Mouse (Mus musculus): ENCODE results near the gene Osbpl3.

Osbpl3 gene

DNA sequence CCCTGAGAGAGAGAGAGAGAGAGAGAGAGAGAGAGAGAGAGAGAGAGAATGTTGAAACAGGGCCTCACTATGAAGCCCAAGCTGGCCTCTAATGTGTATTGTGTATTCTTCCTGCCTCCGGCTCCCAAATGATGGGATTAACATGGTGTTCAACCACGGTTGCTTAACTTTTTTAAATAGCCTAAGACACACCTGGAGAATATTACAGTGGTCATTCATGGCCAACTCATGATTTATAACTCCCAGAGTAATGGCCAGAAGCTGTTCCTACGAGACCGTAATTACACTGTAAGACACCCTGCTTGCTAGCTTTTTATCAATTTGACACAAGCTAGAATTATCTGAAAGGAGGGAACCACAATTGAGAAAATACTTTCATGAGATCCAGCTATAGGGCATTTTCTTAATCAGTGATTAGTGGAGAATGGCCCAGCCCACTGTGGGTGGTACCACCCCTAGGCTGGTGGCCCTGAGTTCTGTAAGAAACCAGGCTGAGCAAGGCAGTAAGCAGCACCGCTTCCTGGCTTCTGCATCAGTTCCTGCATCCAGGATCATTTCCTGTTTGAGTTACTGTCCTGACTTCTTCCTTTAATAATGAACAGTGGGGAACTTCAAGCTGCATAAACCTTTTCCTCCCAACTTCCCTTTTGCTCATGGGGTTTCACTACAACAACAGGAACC, 115.6 kb downstream of the Osbpl3 start:
- no peak for DNase-seq (ENCODE audit: low read depth in 1 of 2, low spot score in 2 of 2)

DNA sequence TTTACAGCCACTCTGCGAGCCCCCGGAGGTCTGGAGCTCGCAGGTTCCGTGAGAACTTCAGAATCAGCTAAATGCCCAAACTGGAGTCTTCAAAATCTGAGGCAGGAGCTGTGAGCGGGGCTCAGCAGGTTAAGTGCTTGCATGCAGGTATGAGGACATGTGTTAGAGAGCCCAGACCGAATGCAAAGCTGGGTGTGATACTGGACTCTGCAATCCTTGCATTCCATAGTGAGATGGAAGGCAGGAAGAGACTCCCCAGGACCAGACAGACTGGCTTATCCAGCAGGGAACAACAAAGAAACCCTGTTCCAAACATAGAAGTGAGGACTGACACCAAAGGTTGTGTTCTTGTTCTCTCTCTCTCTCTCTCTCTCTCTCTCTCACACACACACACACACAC, 118.6 kb downstream of the Osbpl3 start:
- no peak for DNase-seq (ENCODE audit: low read depth in 1 of 2, low spot score in 2 of 2)

DNA sequence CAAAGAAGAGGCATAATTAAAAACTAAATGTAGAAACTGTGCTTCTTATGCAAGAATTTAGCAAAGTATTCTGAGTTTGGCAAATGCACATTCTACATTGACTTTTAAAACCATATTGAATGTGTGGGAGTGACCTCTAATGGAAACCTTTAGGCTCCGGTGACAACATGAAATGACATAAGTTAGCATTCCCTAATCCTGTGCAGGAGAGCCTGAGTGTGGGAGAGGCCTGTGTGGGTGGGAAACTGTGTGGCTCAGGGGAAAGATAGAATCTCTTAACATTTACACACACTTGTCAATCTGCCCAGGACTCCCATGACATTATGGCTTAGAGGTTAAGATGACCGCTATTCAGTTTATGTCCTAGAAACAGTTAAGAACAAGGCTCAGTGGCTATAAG, 119.6 kb downstream of the Osbpl3 start:
- no peak for DNase-seq (ENCODE audit: low read depth in 1 of 2, low spot score in 2 of 2)

DNA sequence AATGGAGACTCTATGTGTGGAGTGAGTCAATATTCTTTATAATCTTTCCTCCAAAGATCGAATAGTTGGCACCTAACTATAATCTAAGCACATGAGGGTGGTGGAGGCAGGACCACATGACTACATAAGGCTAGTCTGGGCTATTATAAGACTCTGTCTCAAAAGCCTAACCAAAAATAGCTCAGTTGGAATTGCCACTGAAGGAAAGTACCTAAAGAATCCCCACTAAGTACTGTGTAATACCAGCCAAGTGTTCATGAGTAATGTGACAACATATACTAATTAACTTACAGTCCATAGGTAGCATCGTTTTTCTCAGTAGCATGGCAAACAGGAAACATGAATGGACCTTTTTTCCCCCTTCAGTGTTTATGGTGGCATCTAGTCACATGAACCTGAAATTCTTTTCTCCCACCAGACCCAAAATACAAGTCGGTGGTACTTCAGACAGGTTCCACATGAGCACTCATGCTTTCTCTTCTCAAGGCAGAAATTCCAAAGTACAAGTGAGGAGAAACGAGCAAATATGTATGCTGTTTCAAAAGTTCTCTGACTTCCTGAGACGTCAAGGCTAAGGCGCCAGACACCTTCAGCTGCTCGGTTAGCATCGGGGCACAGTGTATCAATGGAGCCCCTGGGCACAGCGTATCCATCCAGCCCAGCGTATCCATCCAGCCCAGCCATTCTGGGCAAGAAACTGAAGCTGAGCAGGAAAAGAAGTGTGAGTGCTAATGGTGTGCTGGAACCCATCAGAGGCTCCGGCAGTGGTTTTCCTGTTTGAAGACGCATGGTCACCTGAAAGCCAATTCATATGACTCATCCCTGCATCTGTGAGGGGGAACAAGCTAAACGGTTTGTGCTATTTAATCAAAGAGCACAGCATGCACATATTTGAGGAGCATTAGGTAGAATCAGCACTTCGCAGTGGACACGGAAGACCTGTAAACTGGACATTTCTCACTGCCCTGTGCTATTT, 120.9 kb downstream of the Osbpl3 start:
- DNase-seq (ENCODE audit: low read depth in 1 of 2, low spot score in 2 of 2), result no peak

DNA sequence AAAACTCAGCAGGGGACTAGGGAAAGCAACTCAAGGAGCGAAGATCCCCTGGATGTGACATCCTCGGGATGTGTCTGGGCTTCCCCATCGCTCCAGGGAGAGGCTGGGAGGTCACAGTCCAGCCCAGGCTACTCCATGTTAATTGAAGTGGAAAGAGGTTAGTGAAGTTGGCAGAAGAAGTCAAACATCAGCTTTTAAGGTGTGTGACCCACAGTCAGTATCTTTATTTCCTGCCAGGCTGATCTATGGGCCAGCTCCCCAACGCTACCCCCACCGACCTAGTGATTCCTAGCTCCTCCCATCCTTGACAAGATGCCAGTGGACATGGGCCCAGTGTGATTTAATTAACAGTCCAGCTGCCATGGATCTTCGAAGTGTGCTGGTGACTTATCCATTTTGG, 122.7 kb downstream of the Osbpl3 start:
- DNase-seq (ENCODE audit: low read depth in 1 of 2, low spot score in 2 of 2), result no peak

DNA sequence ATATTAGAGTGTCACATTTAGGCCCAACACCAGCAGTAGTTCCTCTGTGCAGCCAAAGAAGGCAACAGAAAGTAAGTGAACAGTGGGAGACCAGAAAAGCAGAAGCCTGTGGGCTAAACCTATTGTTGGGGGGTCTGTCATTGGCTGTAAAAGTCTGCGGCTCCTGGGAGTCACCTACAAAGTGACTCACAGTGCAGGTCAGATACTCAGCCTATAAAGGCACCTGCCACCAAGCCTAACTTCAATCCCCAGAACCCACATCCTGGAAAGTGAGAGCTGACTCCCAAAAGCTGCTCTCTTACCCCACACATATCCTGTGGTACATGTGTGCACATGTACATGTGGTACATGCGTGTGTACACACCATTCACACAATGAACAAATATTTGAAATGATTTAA, 124.5 kb downstream of the Osbpl3 start:
- DNase-seq (ENCODE audit: low read depth in 1 of 2, low spot score in 2 of 2), result no peak

DNA sequence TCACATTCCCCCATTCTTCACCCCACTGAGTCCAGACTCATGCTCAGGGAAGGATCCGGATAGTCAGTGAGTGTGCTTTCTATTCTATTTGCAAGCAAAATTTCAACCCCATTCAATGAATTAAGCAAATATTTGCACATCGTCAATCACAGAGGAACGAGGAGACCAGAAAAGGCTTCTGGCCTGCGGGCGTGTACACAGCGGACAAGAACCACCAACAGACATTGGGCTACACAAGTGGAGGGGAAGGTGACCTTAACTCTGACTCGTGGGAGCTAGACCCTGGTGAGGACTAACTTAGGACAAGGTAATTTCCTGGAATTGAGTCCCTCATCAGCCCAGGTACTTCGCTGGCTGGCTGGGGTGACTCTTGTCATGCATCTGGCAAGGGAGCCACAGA, 126.6 kb downstream of the Osbpl3 start:
- no peak for DNase-seq (ENCODE audit: low read depth in 1 of 2, low spot score in 2 of 2)

DNA sequence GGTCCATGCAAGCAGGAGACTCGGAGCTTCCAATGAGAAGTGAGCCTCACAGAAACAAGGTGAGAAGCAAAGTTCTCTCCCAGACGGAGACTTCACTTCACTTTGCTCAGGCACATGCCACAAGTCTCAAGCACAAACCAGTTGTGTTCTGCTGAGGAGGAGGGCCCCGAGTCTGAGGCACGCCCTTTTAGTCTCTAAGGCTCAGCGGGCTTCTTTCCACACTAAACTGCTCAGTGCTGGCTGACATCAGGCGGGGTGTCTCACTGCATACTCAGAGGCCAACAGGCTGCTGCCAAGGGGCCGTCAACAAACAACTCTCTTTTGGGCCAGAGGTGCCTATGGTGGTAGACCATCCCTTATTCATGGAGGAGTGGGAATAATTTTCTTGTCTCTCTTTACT, 127.1 kb downstream of the Osbpl3 start:
- no peak for DNase-seq (ENCODE audit: low read depth in 1 of 2, low spot score in 2 of 2)

DNA sequence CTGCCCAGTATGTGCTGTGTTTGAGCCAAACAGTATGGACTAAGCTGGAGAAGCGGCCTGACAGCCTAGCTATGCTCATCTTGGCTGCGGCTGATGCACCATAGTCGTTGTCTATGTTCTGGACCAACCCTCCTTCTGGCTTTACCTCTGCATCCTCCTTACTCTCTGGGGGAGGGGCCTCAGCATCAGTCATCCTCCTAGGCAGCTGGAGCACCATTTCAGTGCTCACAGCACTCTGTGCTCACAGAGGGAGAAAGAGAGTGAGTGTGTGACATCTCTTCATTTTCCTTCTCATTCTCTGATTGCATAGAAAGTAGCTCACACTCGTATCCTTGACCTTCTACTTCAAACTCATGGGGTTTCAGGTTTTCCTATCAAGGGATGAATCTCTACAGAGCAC, 129.8 kb downstream of the Osbpl3 start:
- DNase-seq (ENCODE audit: low read depth in 1 of 2, low spot score in 2 of 2), result no peak

DNA sequence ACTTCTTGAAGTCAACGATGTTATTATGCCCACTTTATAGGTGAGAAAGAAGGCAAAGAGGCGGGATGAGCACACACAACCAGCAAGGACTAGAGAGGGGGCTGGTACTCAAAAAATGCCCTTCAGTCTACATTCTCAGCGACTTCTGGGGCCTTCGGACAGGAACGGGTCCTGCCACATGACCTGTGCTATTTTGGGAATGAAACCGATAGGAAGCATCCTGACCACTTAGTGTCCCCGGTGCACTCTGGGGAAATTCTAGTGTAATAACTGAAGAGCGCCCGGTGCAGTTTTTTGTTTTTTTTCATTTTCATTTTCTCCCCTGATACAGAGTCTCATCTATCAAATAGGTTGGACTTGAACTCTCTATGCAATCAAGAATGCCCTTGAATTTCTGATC, 130.5 kb downstream of the Osbpl3 start:
- DNase-seq (ENCODE audit: low read depth in 1 of 2, low spot score in 2 of 2), result no peak

DNA sequence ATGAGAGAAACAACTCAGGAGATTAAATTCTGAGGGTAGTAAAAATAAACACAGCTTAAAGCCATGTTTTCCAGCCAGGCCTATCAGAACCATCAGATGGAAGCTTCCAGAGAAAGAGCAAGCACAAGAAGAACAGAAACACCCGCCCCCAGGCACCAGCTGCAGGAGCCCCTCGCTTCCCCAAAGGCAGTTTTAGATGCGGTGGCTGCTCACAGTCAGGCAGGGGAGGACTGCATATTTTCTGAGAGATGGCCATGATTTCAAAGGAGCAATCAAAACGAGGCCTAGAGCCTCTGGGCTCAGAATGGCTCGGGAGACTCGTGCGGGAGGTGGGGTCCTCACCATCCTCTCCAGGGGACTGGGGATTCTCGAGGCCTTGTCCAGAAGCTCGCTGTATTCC, 133.4 kb downstream of the Osbpl3 start:
- no peak for DNase-seq (ENCODE audit: low read depth in 1 of 2, low spot score in 2 of 2)

DNA sequence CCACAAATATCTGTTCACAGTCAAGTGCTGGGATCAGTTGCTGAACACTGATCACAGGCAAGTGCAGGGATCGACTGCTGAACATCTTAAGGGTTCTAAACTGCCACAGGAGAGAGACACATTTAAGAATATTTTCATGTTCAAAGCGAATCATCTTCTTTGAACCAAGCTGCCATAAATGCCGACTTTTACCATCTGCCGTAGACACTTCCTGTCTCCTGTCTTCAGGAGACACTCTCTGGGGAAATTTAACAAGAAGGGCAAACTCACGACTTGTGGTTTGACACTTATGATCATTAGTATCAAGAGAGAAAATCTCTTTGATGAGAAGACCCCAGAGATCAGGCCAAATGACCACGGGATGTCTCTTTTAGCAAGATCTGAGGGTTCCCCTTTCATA, 134.3 kb downstream of the Osbpl3 start:
- DNase-seq (ENCODE audit: low read depth in 1 of 2, low spot score in 2 of 2), result no peak

DNA sequence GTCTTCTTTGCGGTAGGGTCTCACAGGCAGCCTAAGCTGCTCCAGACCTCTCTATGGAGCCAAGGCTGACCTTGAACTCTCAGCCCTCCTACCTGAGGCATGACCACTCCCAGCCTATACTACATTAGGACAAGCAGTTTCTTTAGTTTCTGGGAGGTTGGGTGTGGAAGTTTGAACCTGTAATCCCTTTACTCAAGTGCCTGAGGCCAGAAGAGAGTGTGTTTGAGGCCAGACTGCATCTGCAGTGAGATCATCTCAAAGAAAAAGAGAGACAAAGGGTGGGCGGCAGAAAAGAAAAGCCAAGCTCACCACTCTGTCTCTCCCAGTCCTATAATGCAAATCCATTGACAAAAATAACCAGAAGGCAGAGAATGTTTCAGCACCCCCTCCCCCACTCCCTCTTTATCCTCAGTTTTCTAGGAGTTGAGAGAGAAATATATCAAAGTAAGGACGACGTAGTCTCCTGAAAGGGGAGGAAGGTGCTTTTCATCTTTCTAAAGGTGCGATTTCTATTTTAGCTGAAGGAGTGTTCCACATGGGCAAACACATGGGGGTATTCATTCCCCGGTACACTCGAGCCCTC, 137.3 kb downstream of the Osbpl3 start:
- DNase-seq (ENCODE audit: low read depth in 1 of 2, low spot score in 2 of 2), result no peak

DNA sequence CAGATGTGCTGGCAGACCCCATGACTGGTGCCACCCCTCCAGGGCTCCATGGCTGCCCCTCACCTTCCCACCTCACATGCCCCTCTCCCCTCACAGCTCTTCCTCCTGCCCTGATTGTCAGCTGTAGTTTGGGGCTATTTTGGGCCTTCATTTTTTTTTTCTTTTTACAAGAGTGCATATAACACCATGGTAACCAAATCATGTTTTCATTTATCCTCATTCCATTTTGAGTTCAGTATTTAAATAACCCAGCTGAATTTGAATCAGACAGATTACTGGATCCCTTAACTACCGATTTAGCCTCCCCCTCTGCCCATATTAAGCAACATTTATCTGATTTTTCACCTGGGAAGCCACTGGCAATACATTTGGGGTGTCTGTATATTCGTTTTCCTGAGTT, 137.9 kb downstream of the Osbpl3 start:
- no peak for DNase-seq (ENCODE audit: low read depth in 1 of 2, low spot score in 2 of 2)

DNA sequence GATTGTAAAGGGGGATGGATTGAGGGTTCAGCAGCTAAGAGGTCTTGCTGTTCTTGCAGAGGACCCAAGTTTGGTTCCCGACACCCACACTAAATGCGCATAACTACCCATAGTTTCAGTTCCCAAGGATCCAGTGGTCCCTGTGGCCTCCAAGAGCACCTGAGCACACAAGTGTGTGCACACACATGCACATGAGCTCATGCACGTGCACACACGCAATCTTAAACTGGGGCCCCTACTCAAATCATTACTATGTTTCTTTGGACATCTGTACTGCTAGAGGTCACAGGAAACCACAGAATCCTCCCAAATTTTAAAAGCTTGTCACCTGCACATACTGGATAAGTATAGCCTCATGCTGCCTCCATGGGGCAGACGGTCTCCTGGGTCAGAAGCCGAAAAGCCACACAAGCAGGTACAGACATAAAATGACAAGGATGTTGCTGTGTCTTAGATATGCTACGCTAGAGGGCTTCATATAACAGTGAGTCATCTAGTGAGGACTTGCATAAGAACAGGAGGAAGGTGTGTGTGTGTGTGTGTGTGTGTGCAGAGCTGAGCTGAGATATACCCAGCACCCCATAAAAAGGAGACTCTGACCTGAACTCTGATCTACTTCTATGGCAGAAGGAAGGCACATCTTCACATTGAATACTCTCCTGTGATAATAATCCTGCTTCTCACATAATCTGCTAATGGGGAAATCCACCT, 139.1 kb downstream of the Osbpl3 start:
- no peak for DNase-seq (ENCODE audit: low read depth in 1 of 2, low spot score in 2 of 2)

DNA sequence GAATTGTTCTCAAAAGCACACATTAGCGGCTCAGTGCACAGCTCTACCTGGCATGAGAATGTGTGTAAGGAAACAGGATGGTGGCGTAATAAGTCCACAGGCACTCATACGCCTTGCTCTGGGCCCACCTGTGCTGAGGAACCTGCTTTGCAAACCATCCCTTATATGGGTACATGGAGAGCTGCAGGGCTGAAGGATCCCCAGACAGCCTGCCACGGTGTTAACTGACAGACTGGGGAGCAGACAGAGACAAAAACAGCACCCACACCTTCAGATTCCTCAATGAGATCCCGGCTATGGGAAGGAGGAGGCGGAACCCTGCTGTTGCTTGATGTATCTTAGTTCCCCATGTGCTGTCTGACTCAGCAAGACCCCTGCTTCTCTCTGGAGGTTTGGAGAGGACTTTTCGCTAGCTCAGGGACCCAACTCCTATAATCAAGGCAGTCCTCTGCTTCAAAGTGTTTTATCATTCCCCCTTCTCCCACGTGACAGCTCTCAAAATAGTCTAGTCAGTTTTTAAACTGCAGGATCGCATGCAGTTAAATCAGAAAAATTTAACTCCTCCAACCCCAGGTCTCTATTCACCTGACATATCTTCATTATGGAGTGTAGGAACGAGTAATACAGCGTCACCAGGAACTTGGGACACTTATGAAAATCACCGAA, 141.5 kb downstream of the Osbpl3 start:
- DNase-seq (ENCODE audit: low read depth in 1 of 2, low spot score in 2 of 2), result no peak

DNA sequence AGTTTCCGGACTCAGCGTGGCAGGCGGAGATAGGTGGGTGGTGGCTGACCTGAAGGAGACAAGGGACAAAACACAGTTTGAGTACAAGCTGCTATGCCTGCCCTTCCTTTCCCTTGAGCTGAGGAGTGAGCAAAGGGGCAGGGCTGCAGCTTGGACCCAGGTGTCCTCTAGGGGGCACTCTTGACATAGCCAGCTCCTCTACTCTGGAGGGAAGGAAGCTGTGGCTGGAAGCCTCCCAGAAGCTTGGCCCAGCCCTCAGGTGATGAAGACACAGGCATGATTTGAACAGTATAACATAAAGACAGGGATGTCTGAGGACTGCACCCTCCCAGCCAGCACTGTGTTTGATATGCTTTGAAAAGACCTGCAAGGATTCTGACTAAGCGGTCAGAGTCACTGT, 143.4 kb downstream of the Osbpl3 start:
- peak in 1 of 2 experiments; percentile 37 for DNase-seq (ENCODE audit: low read depth in 1 of 2, low spot score in 2 of 2)

DNA sequence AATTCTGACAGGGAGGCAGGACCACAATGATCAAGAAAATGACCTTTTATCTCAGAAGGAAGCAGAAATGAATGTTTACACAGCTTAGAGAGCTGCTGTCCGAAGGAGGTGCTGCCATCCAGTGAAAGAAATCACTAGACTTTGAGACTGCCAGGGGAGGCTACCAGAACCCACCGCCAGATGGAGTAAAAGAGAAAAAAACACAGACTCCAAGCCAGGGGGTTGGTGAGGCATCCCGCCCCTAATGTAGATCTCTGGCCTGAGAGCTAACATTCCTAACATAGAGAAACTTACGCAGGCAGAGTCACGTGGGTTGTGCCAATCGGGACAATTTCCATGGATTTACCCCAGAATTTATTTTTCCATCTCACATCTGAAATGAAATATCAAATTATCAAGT, 147.0 kb downstream of the Osbpl3 start:
- no peak for DNase-seq (ENCODE audit: low read depth in 1 of 2, low spot score in 2 of 2)

DNA sequence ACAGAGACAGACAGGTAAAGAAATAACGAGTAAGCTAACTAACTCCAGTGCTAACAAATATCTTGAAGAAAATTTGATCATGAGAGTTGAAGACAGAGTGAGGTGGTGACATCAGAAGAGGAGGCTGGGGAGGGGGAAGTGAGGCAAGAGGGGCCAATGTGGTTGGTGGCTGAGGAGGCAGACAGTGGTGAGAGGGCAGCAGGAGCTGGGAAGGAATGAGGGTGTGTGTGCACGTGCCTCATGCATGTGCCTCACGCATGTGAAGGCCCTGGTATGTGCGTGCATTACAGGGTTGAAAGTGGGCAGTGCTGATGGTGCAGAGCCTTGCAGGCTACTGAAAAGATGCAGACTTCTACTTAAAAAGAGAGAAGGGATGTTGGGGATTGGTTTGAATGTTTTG, 149.4 kb downstream of the Osbpl3 start:
- DNase-seq (ENCODE audit: low read depth in 1 of 2, low spot score in 2 of 2), result peak in 1 of 2 experiments; percentile 12

DNA sequence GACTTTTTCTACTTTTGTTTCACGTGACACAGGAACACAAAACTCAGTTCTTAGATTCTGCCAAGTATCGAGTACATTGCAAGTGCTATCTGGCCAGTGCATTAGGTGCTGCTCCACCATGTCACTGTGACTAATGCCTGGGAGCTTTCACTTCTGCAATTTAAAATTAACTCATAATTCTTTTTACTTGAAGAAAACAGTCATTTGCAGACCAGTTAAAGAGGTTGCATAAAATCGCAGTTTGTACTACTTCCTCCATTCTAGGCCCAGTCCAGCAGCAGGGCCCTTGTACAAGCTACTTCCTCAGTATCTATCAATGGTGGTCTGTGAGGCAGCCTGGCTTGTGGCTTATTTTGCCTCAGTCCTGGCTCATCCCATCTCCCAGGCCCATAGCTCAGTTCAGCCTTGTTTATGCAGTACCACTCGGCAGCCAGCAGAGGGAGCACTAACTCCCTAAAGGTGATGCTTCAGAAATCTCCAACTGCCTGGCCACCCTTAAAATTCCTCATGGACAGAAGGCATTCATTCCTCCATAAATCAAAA, 151.0 kb downstream of the Osbpl3 start:
- peak; percentile 68 to 71 for DNase-seq (ENCODE audit: low read depth in 1 of 2, low spot score in 2 of 2)

DNA sequence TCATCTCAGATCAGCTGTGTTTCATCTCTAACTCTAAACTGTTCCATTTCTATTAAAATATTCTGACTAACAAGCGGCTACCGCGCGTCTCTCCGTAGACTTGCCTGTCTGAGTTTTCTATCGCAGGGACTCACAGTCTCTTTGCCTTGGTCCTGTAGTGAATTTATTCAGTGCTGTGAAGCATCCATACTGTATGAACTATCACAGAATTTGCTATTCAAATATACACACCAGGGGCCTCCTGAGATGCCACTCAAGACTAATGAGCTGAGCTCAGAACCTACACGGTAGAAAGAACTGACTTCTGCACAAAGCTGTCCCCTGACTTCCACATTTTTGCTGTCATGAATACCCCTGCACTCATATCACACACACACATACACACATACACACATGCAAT, 154.9 kb downstream of the Osbpl3 start:
- no peak for DNase-seq (ENCODE audit: low read depth in 1 of 2, low spot score in 2 of 2)

All from monocyte, adult 2 months (primary cell).